Mouse (Mus musculus): ENCODE measurements around the gene Gm20503.

DNA sequence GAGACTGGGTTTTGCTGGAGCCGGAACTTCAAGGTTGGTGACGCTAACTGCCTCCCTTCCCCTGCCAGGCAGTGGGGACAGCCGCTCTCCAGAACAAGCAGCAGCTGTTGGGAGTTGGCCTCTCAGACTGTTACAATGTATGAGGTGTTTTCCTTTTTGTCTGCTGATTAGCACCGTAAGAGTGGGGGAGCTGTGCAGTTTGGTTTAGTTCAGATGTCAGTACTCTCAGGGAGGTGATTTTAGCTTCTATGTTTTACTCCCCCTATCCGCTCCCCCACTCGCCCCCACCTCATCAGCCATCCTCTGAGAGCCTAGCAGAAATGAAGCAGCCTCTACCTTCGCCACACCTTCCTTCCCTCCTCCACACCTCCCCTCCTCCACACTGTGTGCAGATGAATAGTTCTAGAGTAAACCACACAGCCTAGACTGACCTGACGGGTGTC lies 7.7 kb upstream of the Gm20503 start:
- TF ChIP-seq EP300 (IDR thresholded peaks at IDR 0.05) (no peak), CTCF (IDR thresholded peaks at IDR 0.05) (no peak)
